Mouse (Mus musculus) ES-Bruce4 (cell line): ENCODE measurements at regions not wholly inside any gene's neighbourhood (a gene's known extent, or its start where the extent isn't known, plus 50 kb on each side); places are given as distances from the start of the nearest gene placed in this dataset.

ENCODE experiments used
- H3K27ac ChIP-seq: 2 replicates; pipeline ENCODE4 v1.5.1; 2012; ENCODE audit warnings: low read length, inconsistent platforms; ENCODE audit not compliant: insufficient read depth
- H3K27me3 ChIP-seq: 2 replicates; pipeline ENCODE4 v1.6.1; 2012; ENCODE audit warnings: mild to moderate bottlenecking, low read length, inconsistent platforms; ENCODE audit not compliant: control insufficient read depth, poor library complexity, insufficient read depth, severe bottlenecking
- H3K36me3 ChIP-seq: 2 replicates; pipeline ENCODE4 v1.6.1; 2012; ENCODE audit warnings: inconsistent platforms, mild to moderate bottlenecking, low read length, moderate library complexity; ENCODE audit not compliant: control insufficient read depth, poor library complexity, insufficient read depth, severe bottlenecking
- H3K4me1 ChIP-seq: one replicate; pipeline ENCODE4 v1.8.1; 2011; ENCODE audit warnings: low read length; ENCODE audit not compliant: control insufficient read depth, insufficient read depth
- H3K4me3 ChIP-seq: 2 replicates; pipeline ENCODE4 v1.5.1; 2011; ENCODE audit warnings: low read depth, mild to moderate bottlenecking, low read length
- H3K9ac ChIP-seq: 2 replicates; pipeline ENCODE4 v1.6.1; 2012; ENCODE audit warnings: low read depth, mild to moderate bottlenecking, inconsistent platforms; ENCODE audit not compliant: poor library complexity, severe bottlenecking
- H3K9me3 ChIP-seq: replicated peaks from 2 replicates; pipeline ENCODE4 v1.6.1; 2012; ENCODE audit warnings: mild to moderate bottlenecking, low read length, inconsistent platforms; ENCODE audit not compliant: control insufficient read depth, poor library complexity, insufficient read depth, severe bottlenecking
- CTCF ChIP-seq: IDR thresholded peaks from one replicate; pipeline ENCODE4 v1.8.1; 2011; ENCODE audit warnings: low read depth, low read length
- EP300 ChIP-seq: IDR thresholded peaks from 2 replicates; pipeline ENCODE4 v1.6.1; 2011; ENCODE audit warnings: low read depth, low read length; ENCODE audit not compliant: insufficient read depth
- POLR2A ChIP-seq: IDR thresholded peaks from one replicate; pipeline ENCODE4 v1.8.1; 2011; ENCODE audit warnings: low read length; ENCODE audit not compliant: insufficient read depth

GRCm38 (mm10) chr2:160138091-160138490 is 195.9 kb downstream of the Gm826 start:
- no peaks in the 10 kb centered on the region for H3K4me1 ChIP-seq
- TF ChIP-seq CTCF: no peak
- TF ChIP-seq POLR2A: no peak
- TF ChIP-seq EP300: no peak
- no peak overlapping the region for H3K9ac ChIP-seq
- H3K4me3 ChIP-seq: no peak overlapping the region
- H3K27ac ChIP-seq: no peak overlapping the region
- H3K27me3 ChIP-seq: no peaks in the 10 kb centered on the region; the same call in 1 of the 2 replicates
- H3K9me3 ChIP-seq: no peaks in the 10 kb centered on the region; the same call in 1 of the 2 replicates
- no peaks in the 10 kb centered on the region for H3K36me3 ChIP-seq

- H3K4me1 ChIP-seq: no peaks in the 10 kb centered on the region
Measured at GRCm38 (mm10) chr2:160131797-160132196, 202.2 kb downstream of the Gm826 start.

GRCm38 (mm10) chr2:160131386-160131785 is 202.6 kb downstream of the Gm826 start:
- Histone ChIP-seq H3K4me3 (no peak overlapping the region), H3K36me3 (no peaks in the 10 kb centered on the region), H3K27me3 (no peaks in the 10 kb centered on the region), H3K9ac (no peak overlapping the region), H3K27ac (no peak overlapping the region), H3K9me3 (no peaks in the 10 kb centered on the region), H3K4me1 (no peaks in the 10 kb centered on the region)
- TF ChIP-seq POLR2A (no peak), CTCF (no peak), EP300 (no peak)

More at GRCm38 (mm10) chr2:160131797-160132196, 202.2 kb downstream of the Gm826 start:
- Histone ChIP-seq H3K27me3 (no peaks in the 10 kb centered on the region), H3K9ac (no peak overlapping the region), H3K27ac (no peak overlapping the region), H3K4me3 (no peak overlapping the region), H3K9me3 (no peaks in the 10 kb centered on the region), H3K36me3 (no peaks in the 10 kb centered on the region)
- no peak for TF ChIP-seq CTCF

GRCm38 (mm10) chr2:160117148-160117547 is 216.8 kb downstream of the Gm826 start:
- TF ChIP-seq POLR2A: no peak
- TF ChIP-seq EP300: no peak
- no peak for TF ChIP-seq CTCF
- Histone ChIP-seq H3K4me3 (no peak overlapping the region), H3K9me3 (no peaks in the 10 kb centered on the region; the same call in 1 of the 2 replicates), H3K4me1 (no peaks in the 10 kb centered on the region), H3K27ac (no peak overlapping the region), H3K36me3 (no peaks in the 10 kb centered on the region), H3K9ac (no peak overlapping the region), H3K27me3 (no peaks in the 10 kb centered on the region)

GRCm38 (mm10) chr2:160111176-160111692 is 222.7 kb downstream of the Gm826 start:
- TF ChIP-seq CTCF: no peak
- Histone ChIP-seq H3K9me3 (no peaks in the 10 kb centered on the region; the same call in 1 of the 2 replicates), H3K27ac (peak overlapping the region; percentile 28; the same call in 1 of the 2 replicates), H3K4me1 (no peaks in the 10 kb centered on the region), H3K27me3 (no peaks in the 10 kb centered on the region), H3K36me3 (no peaks in the 10 kb centered on the region), H3K4me3 (no peak overlapping the region), H3K9ac (no peak overlapping the region)

DNA sequence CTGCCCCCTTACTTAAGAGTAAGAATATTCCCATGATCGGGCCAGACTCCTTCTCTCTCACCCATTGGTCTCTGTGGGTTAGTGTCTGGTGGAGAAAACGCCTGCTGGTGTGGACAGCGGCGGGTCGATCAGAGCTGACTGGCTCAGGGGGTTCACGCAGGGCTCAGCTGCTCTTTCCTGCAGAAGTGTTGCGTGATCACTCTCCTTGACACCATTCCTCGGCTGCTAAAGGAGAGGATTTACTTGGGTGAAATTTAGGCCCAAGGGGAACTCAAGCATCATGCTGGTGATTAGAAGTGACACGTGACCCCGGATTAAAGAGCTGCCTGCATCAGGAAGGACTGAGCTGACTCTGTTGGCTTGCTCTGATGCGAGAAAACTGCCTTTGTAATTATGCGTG is 240.9 kb downstream of the Gm826 start:
- H3K36me3 ChIP-seq: no peaks in the 10 kb centered on the region
- H3K4me1 ChIP-seq: no peaks in the 10 kb centered on the region
- no peak overlapping the region for H3K9ac ChIP-seq

GRCm38 (mm10) chr2:160085999-160086398 is 248.0 kb downstream of the Gm826 start:
- Histone ChIP-seq H3K27ac (no peak overlapping the region), H3K36me3 (no peaks in the 10 kb centered on the region), H3K27me3 (no peaks in the 10 kb centered on the region), H3K9ac (no peak overlapping the region), H3K9me3 (no peaks in the 10 kb centered on the region), H3K4me1 (no peaks in the 10 kb centered on the region), H3K4me3 (no peak overlapping the region)
- TF ChIP-seq EP300: no peak
- TF ChIP-seq CTCF: no peak
- TF ChIP-seq POLR2A: no peak

More for the DNA sequence above, 240.9 kb downstream of the Gm826 start:
- TF ChIP-seq EP300 (no peak), POLR2A (no peak)
- H3K9me3 ChIP-seq: no peaks in the 10 kb centered on the region
- H3K4me3 ChIP-seq: no peak overlapping the region
- H3K27me3 ChIP-seq: no peaks in the 10 kb centered on the region
- no peak overlapping the region for H3K27ac ChIP-seq
